Mouse (Mus musculus): ENCODE measurements around the gene Nelfe.

GRCm38 (mm10) chr17:34844884-34845283 is 5.3 kb upstream of the Nelfe start:
- TF ChIP-seq HCFC1 (IDR thresholded peaks at IDR 0.05; ENCODE audit: borderline replicate concordance, insufficient read depth, low read length) (no peak), ZNF384 (IDR thresholded peaks at IDR 0.05; ENCODE audit: low read depth, low read length) (no peak), MAFK (IDR thresholded peaks at IDR 0.05; ENCODE audit: insufficient read depth, low read depth, low read length) (no peak), CHD2 (IDR thresholded peaks at IDR 0.05; ENCODE audit: low read depth, low read length) (no peak), ZC3H11A (IDR thresholded peaks at IDR 0.05; ENCODE audit: borderline replicate concordance, low read depth, low read length) (no peak)
